Mouse (Mus musculus): ENCODE measurements around the gene Cxcl16.

DNA sequence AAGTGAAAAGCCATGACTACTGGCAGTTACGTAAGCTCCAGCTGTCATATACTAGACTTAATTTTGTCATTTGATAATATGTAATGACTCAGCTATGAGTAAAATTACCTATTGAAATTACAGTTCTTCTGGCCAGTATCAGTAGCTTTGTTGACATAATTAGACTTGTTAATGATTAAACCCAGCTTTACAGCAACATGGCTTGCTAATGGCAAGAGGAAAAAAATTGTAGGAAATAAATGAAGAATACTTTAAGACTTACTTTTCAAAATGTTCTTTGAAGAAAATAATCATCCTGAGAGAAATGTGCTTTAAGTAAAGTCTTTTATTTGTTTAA is 40.7 kb upstream of the Cxcl16 start:
- no peak for TF ChIP-seq POLR2A (IDR thresholded peaks at IDR 0.05; ENCODE audit: control insufficient read depth in 1 of 2, insufficient read depth in 1 of 2, low read depth in 1 of 2, low read length in 2 of 2, poor library complexity in 1 of 2)
- no peak for TF ChIP-seq ZNF384 (IDR thresholded peaks at IDR 0.05; ENCODE audit: low read depth, low read length)
- TF ChIP-seq HCFC1 (IDR thresholded peaks at IDR 0.05; ENCODE audit: low read depth, low read length), result no peak
- no peak for TF ChIP-seq CHD1 (IDR thresholded peaks at IDR 0.05; ENCODE audit: low read depth, low read length)
- no peak for TF ChIP-seq BHLHE40 (IDR thresholded peaks at IDR 0.05; ENCODE audit: borderline replicate concordance, low read depth, low read length)
- no peak for TF ChIP-seq ZMIZ1 (IDR thresholded peaks at IDR 0.05; ENCODE audit: low read depth, low read length)
- no peak for TF ChIP-seq TAL1 (IDR thresholded peaks at IDR 0.05; ENCODE audit: low read length)
- TF ChIP-seq GATA1 (IDR thresholded peaks at IDR 0.05; ENCODE audit: low read depth, low read length), result no peak
